Mouse (Mus musculus): Measurements from ENCODE around the gene Vmn1r138. TPM values are rescaled to one million over a fixed set of nuclear protein-coding genes. Genes with fewer than 3 reads are reported as not detected.
"Not testable (repeated sequence)": the region's sequence is repeated elsewhere in the genome, so short reads cannot be mapped to it uniquely, and the experiment has no call there.

Gene Vmn1r138
- total RNA-seq (2021) = not detected

- intact Hi-C loops (cut with DNase I); DNase-seq: not testable (repeated sequence)
Measured at GRCm38 (mm10) chr7:22028797-22029196, at the start of gene Vmn1r138. Vmn1r138 (minus strand) TSS chr7:22028897.

GRCm38 (mm10) chr7:22068757-22069156 is 40.1 kb upstream of the Vmn1r138 start, which contains the start of gene Vmn1r139:
Vmn1r139 (plus strand) TSS chr7:22069057.
- intact Hi-C loops (cut with DNase I); DNase-seq: not testable (repeated sequence)

- DNase-seq; intact Hi-C loops (cut with DNase I): not testable (repeated sequence)
Measured at GRCm38 (mm10) chr7:22056205-22056604, 27.5 kb upstream of the Vmn1r138 start, which contains the start of gene Gm6176. Gm6176 (minus strand) TSS chr7:22056305.

GRCm38 (mm10) chr7:21994287-21994686 is 34.4 kb downstream of the Vmn1r138 start, which contains the start of gene Vmn1r137:
Vmn1r137 (plus strand) TSS chr7:21994587.
- intact Hi-C loops (cut with DNase I); DNase-seq: not testable (repeated sequence)

Other genes with a start within 250 kb of the Vmn1r138 start
- gene Gm4177, start 232.2 kb downstream of the Vmn1r138 start, total RNA-seq (2021) = not detected
- gene Vmn1r135, start 196.5 kb downstream of the Vmn1r138 start, total RNA-seq (2021) = not detected
- not detected for gene Gm5725, start 184.6 kb downstream of the Vmn1r138 start, total RNA-seq (2021)
- not detected for gene Gm5891, start 107.6 kb downstream of the Vmn1r138 start, total RNA-seq (2021)
- not detected for gene Vmn1r137, start 34.3 kb downstream of the Vmn1r138 start, total RNA-seq (2021)
- gene Gm6176, start 27.4 kb upstream of the Vmn1r138 start, total RNA-seq (2021) = not detected
- not detected for gene Vmn1r139, start 40.2 kb upstream of the Vmn1r138 start, total RNA-seq (2021)
- gene Gm16451, start 89.3 kb upstream of the Vmn1r138 start, total RNA-seq (2021) = not detected
- not detected for gene Gm10666, start 105.8 kb upstream of the Vmn1r138 start, total RNA-seq (2021)
- gene Vmn1r142, start 135.1 kb upstream of the Vmn1r138 start, total RNA-seq (2021) = not detected
- not detected for gene Vmn1r143, start 160.5 kb upstream of the Vmn1r138 start, total RNA-seq (2021)
- not detected for gene Gm8653, start 172.4 kb upstream of the Vmn1r138 start, total RNA-seq (2021)
- gene Gm8453, start 200.6 kb upstream of the Vmn1r138 start, total RNA-seq (2021) = not detected